Mouse (Mus musculus): ENCODE measurements at regions not wholly inside any gene's neighbourhood (a gene's known extent, or its start where the extent isn't known, plus 50 kb on each side); places are given as distances from the start of the nearest gene placed in this dataset.

GRCm38 (mm10) chr2:180389486-180389885 lies 55.0 kb upstream of the Gata5 start:
- no peak for DNase-seq (ENCODE audit: low spot score in 2 of 2)

GRCm38 (mm10) chr2:180389013-180389412 lies 54.5 kb upstream of the Gata5 start:
- DNase-seq (ENCODE audit: low spot score in 2 of 2) = no peak

- no peak for DNase-seq (ENCODE audit: low spot score in 2 of 2)
Measured at GRCm38 (mm10) chr2:180388122-180388521, 53.6 kb upstream of the Gata5 start.

- DNase-seq (ENCODE audit: low spot score in 2 of 2) = no peak
Measured at GRCm38 (mm10) chr2:180387305-180387704, 52.8 kb upstream of the Gata5 start.

GRCm38 (mm10) chr2:180385967-180386688 lies 51.6 kb upstream of the Gata5 start:
- DNase-seq (ENCODE audit: low spot score in 2 of 2) = no peak

GRCm38 (mm10) chr2:180385231-180385895 lies 50.9 kb upstream of the Gata5 start:
- DNase-seq (ENCODE audit: low spot score in 2 of 2) = peak; percentile 84 to 92

Small RNA genes in the stretch of these regions (microRNA-seq; reads per million reads assigned to microRNA genes)
- gene Mir133a-2 = 2.5 reads per million
- 9.1 reads per million, percentile 2 among the genes with 10 or more reads in this experiment for gene Mir1a-1

All from gastrocnemius, adult 8-10 months (tissue).